Mouse (Mus musculus) left cerebral cortex, adult 2 months (tissue): ENCODE data around the gene 1700028P14Rik. TPM values are rescaled to one million over a fixed set of nuclear protein-coding genes. Genes with fewer than 3 reads are reported as not detected.

ENCODE experiments used
- DNase-seq, 2 experiments: peaks; one replicate each; pipeline ENCODE4 v3.0.0; 2021 to 2022; ENCODE audit warnings: low spot score in 2 of 2, mixed read lengths in 1 of 2; ENCODE audit errors: extremely low spot score in 1 of 2
- H3K27ac ChIP-seq: fragments of 200-600 bp; 2 replicates; pipeline ENCODE4 v1.8.1; 2022
- H3K4me3 ChIP-seq: fragments of 200-600 bp; 2 replicates; pipeline ENCODE4 v1.8.1; 2022
- CTCF ChIP-seq: fragments of 200-600 bp; IDR thresholded peaks from 2 replicates; pipeline ENCODE4 v1.8.1; 2022; ENCODE audit warnings: antibody characterized with exemption, mild to moderate bottlenecking, moderate library complexity
- intact Hi-C: fragments of 180-260 bp; cut with DNase I; formaldehyde crosslinking; loops from one replicate; pipeline ENCODE4 v1.15.1; 2025
- total RNA-seq, 2 experiments: library from RNA; stranded (reverse); gene quantifications; 2 replicates each; pipeline ENCODE4 v1.2.3; 2021

Gene 1700028P14Rik
- total RNA-seq, 2 experiments from 2014 or later = 1.4 to 1.9 TPM

DNA sequence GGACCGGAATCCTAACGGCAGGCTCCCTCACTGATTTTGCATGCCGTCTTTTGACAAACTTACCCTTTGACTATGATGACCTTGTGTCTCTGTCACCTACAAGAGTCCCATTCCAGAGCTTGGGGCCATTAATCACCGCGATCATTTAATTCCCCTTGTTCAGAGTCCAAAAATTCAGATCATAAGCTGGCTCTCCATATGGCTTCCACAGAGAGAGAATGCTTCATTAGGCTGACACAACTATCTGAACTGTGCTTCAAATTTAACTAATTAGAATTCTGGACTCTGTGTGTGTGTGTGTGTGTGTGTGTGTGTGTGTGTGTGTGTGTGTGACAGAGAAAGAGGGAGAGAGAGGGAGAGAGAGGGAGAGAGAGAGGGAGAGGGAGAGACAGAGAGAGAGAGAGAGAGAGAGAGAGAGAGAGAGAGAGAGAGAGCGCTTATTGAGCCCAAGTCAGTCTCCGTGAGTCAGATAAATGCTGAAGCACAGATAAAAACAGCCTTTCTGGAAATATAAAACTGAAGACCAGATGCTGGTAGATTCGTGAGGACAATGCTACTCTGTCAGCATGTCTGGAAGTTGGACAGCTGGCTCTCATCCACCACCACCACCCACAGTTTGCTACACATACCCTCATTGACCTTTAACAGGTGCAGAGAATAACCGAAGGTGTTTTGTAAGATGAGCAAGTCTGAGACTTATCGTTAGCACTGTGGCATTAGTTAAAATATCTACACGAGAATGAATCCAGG lies 73.8 kb downstream of the 1700028P14Rik start:
- H3K4me3 ChIP-seq = no peak overlapping the region; the same call in 1 of the 2 replicates
- TF ChIP-seq CTCF = no peak
- DNase-seq = peak; percentile 20 to 52
- intact Hi-C loops = loop anchor here (2.0 to 10.0 kb wide), 3 partner anchors 180 to 686 kb away; partner anchors contain the start of gene Apba1
- no peak overlapping the region for H3K27ac ChIP-seq

DNA sequence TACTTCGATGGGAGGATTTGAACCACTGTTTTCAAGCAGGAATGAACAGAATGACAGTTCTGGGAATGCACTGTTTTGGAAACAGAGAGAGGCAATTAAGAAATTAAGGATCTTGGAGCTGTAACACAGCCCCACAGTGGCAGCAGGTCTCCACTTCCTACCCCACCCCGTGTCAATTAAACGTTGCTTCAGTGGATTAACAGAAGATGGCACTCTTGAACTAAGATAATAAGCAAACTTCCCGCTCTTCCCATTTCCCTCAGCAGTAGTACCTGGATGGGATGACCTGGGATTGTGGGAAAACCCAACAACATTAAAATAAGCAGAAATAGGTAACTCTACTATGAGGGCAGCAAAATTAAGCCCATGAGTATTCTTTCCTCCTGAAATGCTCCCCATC lies 75.9 kb downstream of the 1700028P14Rik start:
- H3K27ac ChIP-seq = no peak overlapping the region
- H3K4me3 ChIP-seq = no peak overlapping the region
- intact Hi-C loops = loop anchor here (2.0 to 10.0 kb wide), 4 partner anchors 110 to 688 kb away; partner anchors contain the start of gene Ptar1
- no peak for DNase-seq
- peak; percentile 50 for TF ChIP-seq CTCF

- no peak overlapping the region for H3K4me3 ChIP-seq
- no peak overlapping the region; the same call in 1 of the 2 replicates for H3K27ac ChIP-seq
- no peak for DNase-seq
- TF ChIP-seq CTCF = no peak
- intact Hi-C loops = loop anchor here (5.0 kb wide), 1 partner anchor 44 kb away; no protein-coding TSS in a partner anchor
Measured at GRCm38 (mm10) chr19:23563693-23564092, 88.9 kb downstream of the 1700028P14Rik start.

GRCm38 (mm10) chr19:23562588-23562987 lies 90.0 kb downstream of the 1700028P14Rik start:
- no peak for DNase-seq
- TF ChIP-seq CTCF = no peak
- intact Hi-C loops = loop anchor here (5.0 kb wide), 1 partner anchor 45 kb away; no protein-coding TSS in a partner anchor
- no peak overlapping the region for H3K27ac ChIP-seq
- no peak overlapping the region for H3K4me3 ChIP-seq

DNA sequence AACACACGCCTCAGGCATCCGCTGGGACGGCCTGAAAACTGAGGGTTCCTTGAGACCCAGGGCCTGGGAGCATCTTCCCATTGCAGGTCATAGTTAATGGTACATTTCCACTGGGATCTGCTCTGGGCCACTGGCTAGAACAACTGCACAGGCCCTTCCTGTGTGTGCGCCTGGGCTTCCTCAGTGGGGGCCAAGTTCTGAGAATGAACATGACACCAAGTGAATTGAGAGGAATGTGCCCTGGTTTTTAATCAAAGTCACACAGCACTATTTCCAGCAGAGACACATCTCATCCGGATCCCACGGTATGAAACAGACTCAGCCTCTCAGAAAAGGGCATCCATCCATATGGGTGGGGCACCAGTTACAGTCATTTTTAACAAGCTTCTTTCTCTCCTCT lies 90.6 kb downstream of the 1700028P14Rik start:
- Histone ChIP-seq H3K27ac (no peak overlapping the region), H3K4me3 (no peak overlapping the region)
- DNase-seq = no peak
- no peak for TF ChIP-seq CTCF
- intact Hi-C loops = loop anchor here (5.0 kb wide), 1 partner anchor 45 kb away; no protein-coding TSS in a partner anchor

DNA sequence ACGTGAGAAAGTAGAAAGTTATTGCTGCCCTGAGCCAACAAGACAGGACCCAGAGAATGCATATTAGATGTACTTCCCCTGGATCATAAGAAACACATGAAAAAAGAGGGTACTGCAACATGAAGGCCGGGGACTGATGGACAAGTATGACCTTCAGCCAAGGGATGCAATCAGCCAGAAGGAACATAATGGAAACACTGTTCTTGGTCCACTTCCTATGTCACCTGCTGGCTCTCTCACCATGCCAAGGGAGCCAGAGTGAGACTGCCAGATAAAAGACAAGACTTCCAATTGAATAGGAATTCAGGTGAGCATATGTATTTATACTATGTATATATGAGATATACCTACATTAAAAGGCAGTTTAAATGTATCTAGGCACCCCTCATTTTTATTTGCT lies 99.2 kb downstream of the 1700028P14Rik start:
- TF ChIP-seq CTCF = no peak
- intact Hi-C loops = no loop called here
- H3K4me3 ChIP-seq = no peak overlapping the region
- H3K27ac ChIP-seq = no peak overlapping the region
- no peak for DNase-seq

DNA sequence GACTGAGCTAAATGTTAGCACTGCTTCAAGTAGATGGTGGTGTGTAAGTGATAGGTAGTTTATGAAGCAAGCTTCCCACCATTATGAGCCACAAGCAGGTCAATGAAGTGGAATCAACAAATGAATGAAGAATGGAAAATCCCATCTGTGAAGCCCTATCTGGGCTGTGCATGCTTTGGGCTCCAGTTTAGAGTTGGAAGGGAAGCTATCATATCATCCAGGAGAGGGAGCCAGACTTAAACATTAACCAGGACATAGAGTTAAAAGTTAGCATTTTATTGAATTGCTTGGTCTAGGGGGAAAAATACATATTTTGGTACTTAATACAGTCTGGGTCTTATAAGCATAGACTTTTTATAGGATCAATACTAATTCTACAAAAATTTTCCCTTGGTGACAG lies 107.0 kb downstream of the 1700028P14Rik start:
- no peak for DNase-seq
- Histone ChIP-seq H3K4me3 (no peak overlapping the region), H3K27ac (no peak overlapping the region)
- peak; percentile 70 for TF ChIP-seq CTCF
- intact Hi-C loops = loop anchor here (10.0 kb wide), 1 partner anchor 419 kb away; no protein-coding TSS in a partner anchor

- intact Hi-C loops = loop anchor here (5.0 to 10.0 kb wide), 2 partner anchors 214 to 421 kb away; partner anchors contain the start of gene Apba1
- Histone ChIP-seq H3K4me3 (no peak overlapping the region), H3K27ac (no peak overlapping the region)
- TF ChIP-seq CTCF = no peak
- DNase-seq = no peak
Measured at GRCm38 (mm10) chr19:23543244-23544004, 109.2 kb downstream of the 1700028P14Rik start.

DNA sequence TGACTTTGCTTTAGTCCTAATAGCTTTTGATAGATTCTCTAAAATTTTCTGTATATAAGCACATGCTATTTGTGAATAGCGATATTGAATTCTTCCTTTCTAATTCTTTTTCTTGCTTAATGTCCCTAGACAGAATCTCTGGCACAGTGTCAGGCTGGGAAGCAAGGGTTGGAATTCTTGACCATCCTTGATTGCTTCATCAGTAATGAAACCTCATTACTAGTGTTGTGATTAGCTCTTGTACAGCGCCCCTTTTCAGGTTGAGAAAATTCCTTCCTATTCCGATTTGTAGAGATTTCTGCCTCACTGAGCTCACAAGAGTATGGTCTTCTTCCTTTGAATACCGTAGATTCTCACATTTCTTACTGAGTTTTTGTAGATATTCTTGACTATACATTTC lies 109.9 kb downstream of the 1700028P14Rik start:
- no peak for TF ChIP-seq CTCF
- DNase-seq = no peak
- Histone ChIP-seq H3K27ac (no peak overlapping the region), H3K4me3 (no peak overlapping the region)
- intact Hi-C loops = loop anchor here (5.0 to 10.0 kb wide), 2 partner anchors 215 to 422 kb away; partner anchors contain the start of gene Apba1

DNA sequence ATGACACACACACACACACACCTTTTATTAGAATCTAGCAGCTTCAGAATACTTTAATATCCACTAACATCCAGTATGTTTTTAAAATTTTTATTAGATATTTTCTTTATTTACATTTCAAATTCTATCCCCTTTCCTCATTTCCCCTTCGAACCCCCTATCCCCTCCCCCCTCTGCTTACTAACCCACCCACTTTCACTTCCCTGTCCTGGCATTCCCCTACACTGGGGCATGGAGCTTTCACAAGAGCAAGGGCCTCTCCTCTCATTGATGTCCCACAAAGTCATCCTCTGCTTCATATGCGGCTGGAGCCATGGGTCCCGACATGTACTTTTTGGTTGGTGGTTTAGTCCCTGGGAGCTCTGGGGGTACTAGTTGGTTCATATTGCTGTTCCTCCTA lies 116.9 kb downstream of the 1700028P14Rik start:
- H3K4me3 ChIP-seq = no peak overlapping the region
- intact Hi-C loops = no loop called here
- H3K27ac ChIP-seq = no peak overlapping the region
- no peak for TF ChIP-seq CTCF
- DNase-seq = no peak

DNA sequence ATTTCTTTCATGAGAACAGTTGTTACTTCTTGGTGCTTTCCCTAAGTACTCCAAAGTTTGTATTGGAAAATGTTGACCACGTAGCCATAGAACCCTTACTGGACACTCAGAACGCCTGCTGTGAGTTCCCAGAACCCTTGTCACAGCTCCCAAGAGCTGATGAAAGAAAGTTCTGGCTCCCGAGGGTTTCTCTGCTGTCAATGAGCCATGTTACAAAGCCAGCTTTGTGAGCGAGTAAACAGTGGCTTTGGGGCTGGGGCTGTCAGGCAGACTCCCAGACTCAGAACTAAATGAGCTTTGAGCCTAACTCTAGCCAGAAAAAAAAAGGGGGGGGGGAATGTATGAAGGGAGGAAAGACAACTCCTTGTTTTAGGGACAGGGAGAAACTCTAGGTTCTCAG lies 120.7 kb downstream of the 1700028P14Rik start:
- Histone ChIP-seq H3K4me3 (no peak overlapping the region), H3K27ac (peak overlapping the region; percentile 16; the same call in 1 of the 2 replicates)
- intact Hi-C loops = no loop called here
- no peak for TF ChIP-seq CTCF
- no peak for DNase-seq

DNA sequence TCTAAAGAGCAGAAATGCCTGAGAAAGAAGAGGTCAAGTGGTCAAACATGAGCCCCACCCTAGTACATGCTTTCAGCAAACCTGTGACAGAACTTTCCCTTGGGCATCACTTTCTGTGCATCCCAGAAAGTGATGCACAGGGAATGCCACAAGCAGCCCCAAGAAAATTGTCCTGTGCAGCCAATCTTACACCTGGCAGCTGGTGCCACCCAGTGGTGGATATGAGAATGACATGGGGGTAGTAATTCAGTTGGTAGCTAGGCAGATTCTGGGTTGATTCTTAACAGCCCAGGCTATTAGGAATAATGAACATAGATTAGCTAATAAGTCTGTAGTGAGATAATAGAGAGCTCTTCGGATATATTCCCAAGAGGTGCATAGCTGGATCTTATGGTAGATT lies 128.9 kb downstream of the 1700028P14Rik start:
- intact Hi-C loops = loop anchor here (5.0 kb wide), 1 partner anchor 606 kb away; no protein-coding TSS in a partner anchor
- DNase-seq = peak; percentile 66 to 84
- peak; percentile 98 for TF ChIP-seq CTCF

More for the DNA sequence above, 128.9 kb downstream of the 1700028P14Rik start:
- Histone ChIP-seq H3K27ac (no peak overlapping the region), H3K4me3 (no peak overlapping the region)
